Mouse (Mus musculus) c-Kit-positive CD71-positive TER-119-positive erythroid progenitor cells, embryonic 14.5 days (primary cell): ENCODE results near the gene Kpnb1.
"Not testable (repeated sequence)": the region's sequence is repeated elsewhere in the genome, so short reads cannot be mapped to it uniquely, and the experiment has no call there.

ENCODE experiments used
- DNase-seq: peaks from one replicate; pipeline ENCODE4 v3.0.0-alpha.2; 2013; ENCODE audit warnings: low spot score

Kpnb1 gene

DNA sequence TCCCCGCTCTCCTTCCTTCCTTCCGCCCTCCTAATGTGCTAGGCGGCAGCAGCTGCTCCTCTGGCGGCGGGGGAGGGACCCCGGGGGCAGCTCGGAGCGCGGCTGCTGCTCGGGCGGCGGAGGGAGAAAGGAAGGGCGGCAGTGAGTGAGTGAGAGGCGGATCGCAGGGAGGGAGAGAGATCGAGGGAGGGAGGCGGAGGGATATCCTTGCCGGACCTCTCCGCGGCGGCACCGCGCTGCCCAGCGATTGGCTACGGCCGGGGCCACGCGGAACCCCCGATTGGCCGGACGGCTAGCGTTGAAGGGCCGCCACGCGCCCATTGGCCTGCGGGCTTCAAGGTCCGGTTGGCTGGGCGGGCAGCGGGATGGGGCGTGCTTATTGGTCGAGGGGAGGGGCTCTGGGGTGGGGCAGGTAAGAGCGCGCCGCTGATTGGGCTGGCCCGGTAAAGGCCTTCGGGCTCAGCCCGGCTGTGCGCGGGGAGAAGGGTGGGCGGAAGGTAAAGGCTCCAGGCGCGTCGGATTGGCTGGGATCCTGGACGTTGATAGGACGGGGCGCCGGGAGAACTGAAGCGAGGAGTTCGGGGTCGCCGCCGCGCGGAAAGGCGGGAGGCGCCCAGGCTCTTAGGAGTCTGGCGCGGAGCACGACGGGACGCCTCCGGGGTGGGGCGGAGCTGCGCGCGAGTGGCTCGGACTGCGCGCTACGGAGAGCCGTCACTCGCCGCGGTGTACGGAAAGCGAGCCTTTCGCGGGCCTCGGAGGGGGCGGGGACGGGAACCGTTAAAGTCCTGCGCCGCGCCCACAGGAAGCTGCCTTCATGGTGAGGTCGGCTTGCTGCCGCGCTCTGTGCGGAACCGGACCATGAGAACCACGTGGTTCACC, at the start of gene Kpnb1:
TSS of gene Kpnb1 (minus strand) at position 118 of the 879 bp plus-strand sequence.
- peak; percentile 98 for DNase-seq

DNA sequence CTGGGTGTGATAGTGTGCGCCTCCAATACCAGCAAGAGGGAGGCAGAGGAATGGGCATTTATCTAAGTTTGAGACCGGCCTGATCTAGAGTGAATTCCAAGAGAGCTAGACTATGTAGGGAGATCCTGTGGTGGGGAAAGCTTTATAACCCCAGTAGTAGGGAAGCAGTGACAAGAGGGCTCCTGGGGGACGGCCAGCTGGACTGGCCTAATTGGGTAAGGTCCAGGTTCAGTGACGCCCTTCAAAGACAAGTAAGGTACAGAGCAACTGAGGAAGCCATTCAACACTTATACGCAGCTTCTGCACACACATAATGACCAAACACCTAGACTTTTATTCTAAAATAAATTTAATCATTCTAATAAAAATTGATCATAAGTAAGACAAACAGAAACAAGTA, 44.8 kb upstream of the Kpnb1 start:
- DNase-seq: no peak

DNA sequence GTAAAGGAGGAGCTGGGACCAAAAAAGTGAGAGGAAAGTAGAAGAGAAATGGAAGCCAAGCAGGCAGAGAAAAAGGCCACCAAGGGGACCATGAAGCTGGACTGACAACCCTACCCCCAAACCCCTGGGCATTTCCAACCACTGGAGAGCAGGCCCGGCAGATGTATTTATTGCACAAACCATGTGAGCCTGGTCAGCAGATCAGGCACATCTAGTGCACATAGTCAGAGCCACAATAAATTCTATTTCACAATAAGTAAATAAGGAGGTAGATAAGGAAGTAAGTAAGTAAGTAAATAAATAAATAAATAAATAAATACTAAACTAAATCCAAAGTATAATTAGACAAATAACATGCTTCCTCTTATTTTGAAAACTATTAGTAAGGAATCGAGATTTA, 41.7 kb upstream of the Kpnb1 start:
- DNase-seq: no peak

DNA sequence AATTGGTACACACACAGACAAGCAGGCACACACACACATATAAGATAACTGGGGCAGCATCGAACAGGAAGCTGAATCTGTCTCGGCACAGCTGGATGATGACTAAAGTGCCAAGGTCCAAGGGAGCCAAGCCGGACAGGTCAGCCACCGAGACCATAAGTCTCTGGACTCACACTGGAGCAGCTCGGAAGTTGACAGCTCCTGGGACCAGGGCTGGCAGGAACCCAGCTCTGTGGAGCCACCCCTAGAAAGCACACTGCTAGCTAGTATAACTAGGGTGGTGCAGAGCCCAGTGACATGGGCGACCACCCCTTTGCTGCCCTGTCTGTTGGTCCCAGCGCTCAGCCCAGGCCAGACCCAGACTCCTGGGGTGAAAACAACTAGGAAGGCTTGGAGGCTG, 41.3 kb upstream of the Kpnb1 start:
- DNase-seq: no peak

DNA sequence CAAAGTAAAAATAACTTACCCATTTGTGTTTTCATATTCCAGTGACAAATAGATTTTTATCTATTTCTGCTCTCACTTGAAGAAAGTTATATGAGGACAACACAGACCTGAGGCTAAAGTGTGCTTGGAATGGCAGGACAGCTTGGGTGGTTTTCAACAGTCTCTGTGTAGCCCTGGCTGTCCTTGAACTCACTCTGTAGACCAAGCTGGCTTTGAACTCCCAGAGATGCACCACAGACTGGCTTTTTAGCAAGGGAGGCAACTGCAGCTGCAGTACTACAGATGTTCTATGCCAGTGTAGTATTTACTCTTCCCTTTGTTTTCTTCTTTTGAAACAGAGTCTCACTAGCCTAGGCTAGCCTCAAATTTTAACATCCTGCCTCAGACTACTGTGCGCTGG, 38.5 kb upstream of the Kpnb1 start:
- no peak for DNase-seq

DNA sequence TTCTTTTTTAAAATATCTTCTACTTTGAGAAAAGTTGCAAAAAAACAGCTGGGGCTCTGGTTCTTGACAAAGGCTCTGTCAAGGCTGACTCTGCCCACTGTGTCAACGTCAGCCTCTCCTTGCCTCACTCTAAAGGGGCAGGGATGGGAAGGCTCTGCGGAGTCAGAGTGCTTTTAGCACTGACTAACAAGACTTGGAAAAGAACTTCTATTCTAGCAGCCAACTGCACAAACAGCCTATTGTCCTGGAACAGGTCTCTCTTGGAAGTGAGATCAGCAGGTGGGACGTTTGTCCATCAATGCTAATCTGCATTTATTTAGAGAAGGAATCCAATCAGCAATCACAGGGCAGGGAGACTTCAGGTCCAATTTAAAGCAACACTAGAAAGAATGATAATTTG, 35.8 kb upstream of the Kpnb1 start:
- no peak for DNase-seq

DNA sequence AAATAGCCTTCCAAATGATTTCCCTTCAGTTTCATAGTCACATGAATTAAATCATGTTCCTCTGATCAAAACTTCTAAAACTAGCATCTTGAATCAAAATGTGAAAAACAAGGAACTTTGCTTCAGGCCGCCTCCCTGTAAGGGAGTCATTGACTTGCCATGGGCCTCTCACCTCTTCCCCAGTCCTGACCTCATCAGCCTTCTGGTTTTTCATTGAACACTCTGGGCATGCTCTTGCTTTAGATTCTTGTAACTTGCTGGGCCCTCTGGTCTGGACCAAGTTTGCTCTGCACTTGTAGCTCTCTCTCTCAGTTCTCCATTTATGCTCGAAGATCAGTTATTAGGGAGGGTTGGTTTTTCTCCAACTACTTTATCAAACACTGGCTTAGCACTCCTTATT, 33.9 kb upstream of the Kpnb1 start:
- no peak for DNase-seq

DNA sequence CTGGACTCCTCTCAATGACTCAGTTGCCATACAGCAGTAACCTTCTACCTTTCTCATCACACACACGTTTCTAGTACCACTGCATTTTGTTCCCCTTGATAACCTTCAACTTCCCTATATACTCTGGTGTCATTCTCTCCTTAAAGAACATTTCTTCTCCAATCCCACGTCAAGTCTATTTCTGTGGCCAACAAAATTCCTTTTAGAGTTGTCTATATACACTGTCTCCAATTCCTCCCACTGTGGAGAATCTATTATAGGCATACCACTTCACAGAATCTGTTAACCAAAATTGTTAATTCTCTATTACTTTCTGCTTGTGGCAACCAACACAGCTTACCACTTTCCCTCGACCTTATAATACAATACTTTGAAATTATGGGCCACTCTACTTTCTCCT, 32.5 kb upstream of the Kpnb1 start:
- DNase-seq: no peak

DNA sequence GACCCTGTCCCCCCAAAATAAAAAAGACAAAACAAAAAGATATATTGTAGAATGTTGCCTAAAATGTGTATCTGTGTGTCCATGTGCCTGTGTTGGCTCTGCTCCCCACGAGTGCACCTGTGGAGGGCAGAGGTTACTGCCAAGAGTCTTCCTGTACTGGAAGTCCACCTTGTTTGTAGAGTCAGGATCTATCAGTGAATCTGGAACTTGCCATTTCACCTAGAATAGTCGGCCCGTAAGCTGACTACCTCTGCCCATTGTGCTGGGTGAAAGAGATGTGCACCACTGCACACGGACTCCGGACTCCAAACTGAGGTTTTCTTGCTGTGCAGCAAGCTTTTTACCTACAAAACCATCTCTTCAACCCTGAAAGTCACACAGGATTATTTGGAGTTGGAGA, 26.7 kb upstream of the Kpnb1 start:
- DNase-seq: no peak

DNA sequence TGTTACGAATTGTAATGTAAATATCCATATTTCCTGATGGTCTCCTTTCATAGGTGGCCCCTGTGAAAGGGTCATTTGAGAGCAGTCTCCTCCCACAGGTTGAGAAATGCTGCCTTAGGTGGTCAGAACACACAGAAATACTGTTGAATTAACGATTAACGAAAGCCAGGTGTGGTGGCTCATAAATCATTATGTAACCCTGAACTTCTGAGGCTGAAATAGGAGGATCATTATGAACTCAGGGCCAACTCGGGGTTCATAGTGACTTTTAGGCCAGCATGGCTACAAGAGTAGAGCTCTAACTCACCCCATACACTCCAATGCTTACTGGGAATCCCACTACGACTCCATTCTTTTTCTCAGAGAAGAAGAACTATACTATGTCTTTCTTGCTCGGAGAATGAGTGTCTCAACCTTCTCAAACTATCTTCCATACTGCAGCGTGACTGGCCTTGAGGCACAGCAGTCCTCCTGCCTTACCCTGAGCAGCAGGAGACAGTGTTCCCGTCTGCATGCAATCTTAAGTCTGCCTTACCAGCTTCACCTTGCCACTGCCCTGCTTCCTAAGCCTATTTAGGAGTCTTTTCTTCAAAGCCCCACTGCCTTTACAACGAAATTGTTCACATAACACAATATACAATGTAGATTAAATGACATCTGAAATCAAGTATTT, 23.2 kb upstream of the Kpnb1 start:
- DNase-seq: no peak

DNA sequence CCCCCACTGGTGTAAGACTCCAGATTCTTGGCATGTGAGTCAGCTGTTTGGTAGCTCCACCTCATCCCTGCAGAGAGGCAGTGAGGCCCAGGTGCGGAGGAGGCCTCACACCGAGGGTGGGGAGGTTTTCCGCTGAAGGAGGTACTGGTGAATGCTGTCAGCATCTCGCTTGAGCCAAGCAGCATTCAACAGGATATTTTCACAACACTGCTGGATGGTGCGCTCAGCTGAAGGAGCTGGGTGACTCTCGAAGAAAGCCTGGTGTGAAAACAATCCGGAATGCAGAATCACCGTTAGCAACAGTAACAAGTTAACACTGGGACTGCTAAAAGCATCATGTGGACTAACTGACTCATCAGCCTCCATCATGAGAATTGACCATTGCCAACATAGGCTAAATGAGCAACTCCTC, 19.3 kb upstream of the Kpnb1 start:
- no peak for DNase-seq

DNA sequence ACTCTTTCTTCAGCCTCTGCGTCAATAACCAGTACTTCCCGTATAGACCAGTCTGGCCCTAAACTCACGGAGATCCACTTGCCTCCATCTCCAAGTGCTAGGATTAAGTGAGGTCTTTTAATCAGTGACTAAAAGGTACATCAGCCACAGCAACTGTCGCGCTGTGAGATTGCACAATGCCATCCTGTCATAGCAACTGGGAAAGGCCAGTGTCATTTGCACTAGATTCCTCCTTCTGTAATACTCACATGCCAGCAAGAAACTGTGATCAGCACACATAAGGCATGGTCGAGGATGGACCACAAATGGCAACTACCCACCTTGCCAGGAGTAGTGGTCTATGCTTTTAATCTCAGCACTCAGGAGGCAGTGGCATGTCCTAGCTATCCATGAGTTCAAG, 11.8 kb upstream of the Kpnb1 start:
- no peak for DNase-seq

DNA sequence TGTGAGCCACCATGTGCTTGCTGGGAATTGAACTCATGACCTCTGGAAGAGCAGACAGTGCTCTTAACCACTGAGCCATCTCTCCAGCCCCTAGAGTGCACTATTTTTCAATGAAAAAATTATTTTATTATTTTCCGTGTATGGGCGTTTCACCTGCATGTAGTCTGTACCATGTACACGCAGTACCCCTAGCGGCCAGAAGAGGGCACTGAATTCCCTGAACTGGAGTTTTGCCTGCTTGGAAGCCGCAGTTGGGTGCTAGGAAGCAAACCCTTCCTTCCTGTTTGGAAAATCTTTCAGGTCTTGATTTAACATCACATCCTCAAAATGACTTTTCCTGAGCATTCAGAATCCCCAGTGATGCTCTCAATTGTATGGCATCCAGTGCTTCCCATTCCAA, 10.9 kb upstream of the Kpnb1 start:
- DNase-seq: peak; percentile 64

DNA sequence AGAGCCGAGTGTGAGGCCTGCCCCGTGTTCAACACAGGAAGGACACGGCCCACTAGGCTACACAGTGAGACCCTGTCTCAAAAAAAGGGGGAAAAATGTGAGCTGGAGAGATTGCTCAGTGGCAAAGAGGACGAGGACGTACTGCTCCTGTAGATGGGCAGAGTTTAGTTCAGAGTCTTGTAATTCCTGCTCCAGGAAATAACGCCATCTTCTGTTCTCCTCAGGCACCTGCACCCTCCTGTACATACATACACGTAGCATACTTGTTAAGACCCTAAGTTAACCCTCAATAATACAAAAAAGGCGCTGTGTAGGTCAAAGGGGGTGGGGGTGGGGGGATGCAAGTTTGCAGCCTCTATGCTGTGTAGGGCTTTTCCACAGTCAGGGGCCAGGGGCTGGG, 9.3 kb upstream of the Kpnb1 start:
- DNase-seq: no peak

DNA sequence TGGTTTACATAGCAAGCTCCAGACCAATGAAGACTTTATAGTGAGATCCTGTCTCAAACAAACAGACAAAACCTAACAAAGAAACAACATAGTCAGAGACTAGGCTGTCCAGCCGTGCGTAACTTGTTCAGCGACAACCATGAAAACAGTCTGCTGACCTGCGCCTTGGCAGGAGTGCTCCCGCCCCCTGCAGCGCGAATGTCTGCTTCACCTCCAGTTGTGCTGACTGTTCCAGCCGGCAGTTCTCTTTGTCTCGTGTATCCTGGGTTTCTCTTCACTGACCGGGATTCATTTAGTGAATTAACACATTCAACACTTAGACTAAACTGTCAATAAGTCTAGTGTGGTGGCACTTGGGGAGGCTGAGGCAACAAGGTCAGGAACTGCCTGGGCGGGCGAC, 8.9 kb upstream of the Kpnb1 start:
- DNase-seq: no peak

DNA sequence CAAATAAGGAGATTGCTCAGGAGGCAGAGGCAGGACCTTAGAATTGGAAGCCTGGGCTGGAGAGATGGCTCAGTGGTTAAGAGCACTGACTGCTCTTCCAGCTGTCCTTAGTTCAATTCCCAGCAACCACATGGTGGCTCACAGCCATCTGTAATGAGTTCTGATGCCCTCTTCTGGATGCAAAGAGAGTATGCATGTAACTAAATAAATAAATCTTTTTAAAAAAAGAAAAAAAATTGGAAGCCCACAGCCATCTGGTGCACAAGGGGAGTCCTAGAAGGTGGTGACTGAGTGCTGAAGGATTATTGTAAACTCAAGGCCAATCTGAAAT, 4.9 kb upstream of the Kpnb1 start:
- DNase-seq: no peak

DNA sequence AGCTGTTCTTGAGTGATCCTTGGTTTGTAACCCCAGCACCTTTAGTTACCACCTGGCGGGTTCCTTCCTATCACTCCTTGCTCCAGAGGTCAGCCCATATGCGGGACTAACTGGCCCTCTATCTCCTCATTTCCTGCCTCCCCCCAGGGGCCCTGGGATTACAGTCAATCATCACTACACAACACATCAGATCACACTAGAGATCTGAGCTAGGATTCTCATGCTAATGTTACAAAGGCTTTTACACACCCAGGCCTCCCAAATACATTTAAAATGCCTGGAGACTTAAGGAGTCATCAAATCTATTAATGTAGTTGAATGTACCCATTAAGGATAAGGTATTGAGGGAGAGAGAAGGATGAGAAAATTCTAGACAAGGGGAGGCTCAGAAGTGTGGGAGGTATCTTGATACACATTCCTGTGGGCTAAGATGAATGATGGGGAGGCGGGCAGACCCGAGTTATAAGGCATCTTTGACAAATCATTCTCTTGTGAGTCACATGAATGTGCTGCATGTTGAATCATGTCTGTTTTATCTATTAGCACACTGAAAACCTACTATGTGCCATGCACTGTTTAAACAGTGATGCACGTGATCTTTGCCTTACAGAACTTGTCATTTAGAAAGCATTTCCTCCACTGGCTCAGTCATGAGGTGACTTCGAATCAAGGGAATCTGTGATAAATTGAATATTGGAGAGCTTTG, 4.4 kb upstream of the Kpnb1 start:
- no peak for DNase-seq

DNA sequence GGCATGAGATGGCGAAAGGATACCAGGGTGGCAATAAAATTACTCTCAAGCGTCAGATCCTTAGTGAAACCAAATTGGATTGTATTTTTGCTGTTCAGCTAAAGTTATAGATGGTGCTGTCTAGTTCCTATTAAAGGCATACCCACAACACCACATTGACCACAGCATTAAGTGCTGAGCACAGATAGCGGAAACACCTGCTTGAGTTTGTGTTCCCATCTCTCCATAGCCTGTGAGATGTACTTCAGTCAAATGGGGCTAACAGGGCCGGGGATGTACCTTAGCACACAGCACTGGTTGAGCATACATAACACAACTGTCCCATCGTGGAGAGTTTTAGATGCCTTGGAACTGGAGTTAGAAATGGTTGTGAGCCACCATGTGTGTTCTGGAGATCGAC, 3.3 kb upstream of the Kpnb1 start:
- no peak for DNase-seq

DNA sequence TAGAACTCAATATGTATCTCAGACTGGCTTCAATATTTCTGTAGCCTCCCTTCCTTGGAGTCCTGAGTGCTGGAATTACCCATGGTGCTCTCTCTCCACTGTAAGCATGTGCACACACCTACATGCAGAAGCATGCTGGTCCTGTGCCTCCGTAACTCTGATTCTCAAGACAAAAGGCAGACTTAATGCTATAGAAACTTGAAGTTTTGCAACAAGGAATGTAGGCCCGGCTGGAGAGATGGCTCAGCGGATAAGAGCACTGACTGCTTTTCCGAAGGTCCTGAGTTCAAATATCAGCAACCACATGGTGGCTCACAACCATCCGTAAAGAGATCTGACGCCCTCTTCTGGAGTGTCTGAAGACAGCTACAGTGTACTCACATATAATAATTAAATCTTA, 2.0 kb upstream of the Kpnb1 start:
- DNase-seq: not testable (repeated sequence)

DNA sequence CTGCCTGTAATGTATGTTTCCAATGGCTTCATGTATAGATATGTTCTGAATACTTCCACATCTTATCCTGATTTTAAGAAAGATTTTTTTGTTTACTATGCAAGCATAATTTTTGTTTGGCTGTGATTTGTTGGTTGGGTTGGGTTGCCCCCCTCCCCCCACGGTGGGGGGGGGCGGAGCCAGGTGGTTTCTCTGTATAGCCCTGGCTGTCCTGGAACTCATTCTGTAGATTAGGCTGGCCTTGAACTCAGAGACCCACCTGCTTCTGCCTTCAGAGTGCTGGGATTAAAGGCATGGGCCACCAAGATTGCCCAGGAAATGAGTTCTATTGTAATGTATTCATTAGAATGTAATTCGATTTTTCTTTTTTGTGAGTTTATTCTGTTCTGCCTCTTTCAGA, 1.6 kb upstream of the Kpnb1 start:
- no peak for DNase-seq

DNA sequence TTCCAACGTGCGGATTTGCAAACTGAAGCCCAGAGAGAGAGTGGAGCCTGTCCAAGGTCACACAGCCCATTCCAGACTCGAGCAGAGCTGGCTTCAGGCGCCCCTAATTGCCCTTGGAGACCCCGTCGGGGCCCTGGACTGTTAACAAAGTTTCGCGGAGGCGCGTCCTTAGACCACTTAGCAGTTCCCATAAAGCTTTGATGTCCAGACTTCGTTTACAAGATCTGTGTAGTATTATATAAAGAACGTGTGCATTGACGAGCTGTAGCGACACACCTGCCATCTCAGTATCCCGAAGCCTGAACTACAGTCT, 918 bp upstream of the Kpnb1 start:
- DNase-seq: no peak

DNA sequence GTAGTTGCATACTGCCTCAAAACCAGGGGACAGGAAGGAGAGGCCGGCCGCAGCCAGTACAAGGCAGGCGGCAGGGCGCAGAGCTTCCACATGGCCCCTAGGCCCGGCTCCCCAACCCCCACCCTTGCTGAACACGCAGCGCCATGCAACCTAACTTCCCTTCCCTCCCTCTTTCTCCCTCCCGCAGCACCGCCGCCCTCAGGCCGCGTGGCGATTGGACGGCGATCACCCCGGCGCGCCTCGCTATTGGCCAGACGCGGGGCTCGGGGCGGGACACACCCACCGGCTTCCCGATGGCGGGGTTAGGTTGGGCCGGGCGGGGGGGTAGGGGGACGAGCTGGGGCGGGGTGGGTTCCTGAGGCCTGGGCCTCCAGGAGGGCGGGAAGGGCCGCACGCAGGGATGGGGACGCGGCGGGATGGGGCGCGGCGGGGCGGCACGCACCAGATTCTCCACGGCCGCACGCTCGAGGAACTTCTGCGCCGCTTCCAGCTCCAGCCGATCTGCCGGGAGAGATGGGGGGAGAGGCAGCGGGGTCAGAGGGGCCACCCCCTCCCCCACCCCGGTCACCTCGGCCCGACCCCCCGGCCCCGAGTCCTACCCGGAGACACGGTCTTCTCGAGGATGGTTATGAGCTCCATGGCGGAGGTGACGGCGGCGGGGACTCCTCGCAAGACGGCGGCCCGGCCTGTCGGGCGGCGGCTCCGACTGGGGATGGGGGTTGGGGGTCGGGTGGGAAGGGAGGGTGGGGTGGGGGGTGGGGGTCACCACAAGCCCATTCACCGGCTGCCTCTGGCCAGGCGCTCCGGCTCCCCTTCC, 526 bp downstream of the Kpnb1 start:
- peak; percentile 92 for DNase-seq
